Mouse (Mus musculus): Measurements from ENCODE around the gene Galr3.

- no peak for TF ChIP-seq CTCF (IDR thresholded peaks at IDR 0.05)
- no peak for TF ChIP-seq EP300 (IDR thresholded peaks at IDR 0.05; ENCODE audit: insufficient read depth, low read depth, low read length)
Observed at GRCm38 (mm10) chr15:78998348-78998747, 43.3 kb upstream of the Galr3 start.

Data from heart, adult 2 months (tissue).